Mouse (Mus musculus): Measurements from ENCODE around the gene Ephx3.
"Not testable (repeated sequence)": the region's sequence is repeated elsewhere in the genome, so short reads cannot be mapped to it uniquely, and the experiment has no call there.

Ephx3 gene

DNA sequence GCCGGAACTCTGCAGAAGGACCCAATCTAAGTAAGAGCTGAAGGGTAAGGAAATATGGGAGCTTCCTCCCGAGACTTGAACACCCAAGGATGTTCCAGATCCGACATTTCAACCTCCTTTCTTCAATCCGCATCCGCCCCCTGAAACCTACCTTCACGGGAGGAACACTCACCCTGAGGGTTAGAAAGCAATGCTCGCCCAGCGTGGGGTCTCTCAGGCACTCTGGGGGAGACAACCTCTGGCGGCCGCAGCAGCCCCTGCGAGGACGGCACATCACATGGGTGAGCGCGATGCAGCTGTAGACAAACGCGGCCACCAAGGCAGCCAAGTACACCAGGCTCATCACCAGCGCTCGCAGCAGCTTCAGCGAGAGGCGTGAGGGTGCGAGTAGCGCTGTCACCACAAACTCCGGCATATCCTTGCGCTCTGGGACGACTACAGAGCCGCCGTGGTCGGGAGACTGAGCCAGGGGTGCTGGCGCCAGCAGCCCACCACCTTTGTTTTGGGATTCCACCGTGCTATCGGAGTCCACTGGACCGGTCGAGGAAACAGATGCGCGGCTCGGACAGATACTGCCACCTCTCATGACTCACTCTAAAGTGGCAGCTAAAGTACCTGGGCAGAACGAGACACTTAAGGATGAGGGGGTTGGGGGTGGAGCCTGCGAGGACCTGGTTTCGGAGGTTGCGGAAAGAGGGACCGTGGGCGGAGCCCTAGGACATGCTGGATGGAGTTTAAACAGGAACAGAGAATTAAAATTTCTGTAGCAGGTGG is at the start of gene Ephx3:
Ephx3 (minus strand) TSS at position 687 of the 774 bp plus-strand sequence.
- DNase-seq (ENCODE audit: low read depth in 1 of 2, low spot score in 2 of 2) = no peak

DNA sequence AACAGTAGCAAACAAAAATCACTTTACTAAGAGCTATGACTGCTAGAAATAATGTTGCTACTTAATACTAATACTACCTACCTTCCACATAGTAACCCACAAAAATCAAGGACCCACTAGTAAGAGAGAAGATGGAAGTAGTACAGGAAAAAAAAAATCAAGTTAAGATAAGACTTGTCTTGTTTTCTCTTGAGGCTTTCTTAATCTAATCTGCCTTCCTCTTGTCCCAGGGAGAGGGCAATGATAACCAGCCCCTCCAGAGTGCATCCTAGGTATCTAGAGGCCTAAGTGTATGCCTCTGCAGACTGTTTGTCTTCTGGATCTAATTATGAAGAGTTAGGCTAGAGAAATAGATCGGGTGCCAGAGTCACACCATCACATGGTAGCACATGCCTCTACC is 49.2 kb upstream of the Ephx3 start:
- DNase-seq (ENCODE audit: low read depth in 1 of 2, low spot score in 2 of 2) = no peak

DNA sequence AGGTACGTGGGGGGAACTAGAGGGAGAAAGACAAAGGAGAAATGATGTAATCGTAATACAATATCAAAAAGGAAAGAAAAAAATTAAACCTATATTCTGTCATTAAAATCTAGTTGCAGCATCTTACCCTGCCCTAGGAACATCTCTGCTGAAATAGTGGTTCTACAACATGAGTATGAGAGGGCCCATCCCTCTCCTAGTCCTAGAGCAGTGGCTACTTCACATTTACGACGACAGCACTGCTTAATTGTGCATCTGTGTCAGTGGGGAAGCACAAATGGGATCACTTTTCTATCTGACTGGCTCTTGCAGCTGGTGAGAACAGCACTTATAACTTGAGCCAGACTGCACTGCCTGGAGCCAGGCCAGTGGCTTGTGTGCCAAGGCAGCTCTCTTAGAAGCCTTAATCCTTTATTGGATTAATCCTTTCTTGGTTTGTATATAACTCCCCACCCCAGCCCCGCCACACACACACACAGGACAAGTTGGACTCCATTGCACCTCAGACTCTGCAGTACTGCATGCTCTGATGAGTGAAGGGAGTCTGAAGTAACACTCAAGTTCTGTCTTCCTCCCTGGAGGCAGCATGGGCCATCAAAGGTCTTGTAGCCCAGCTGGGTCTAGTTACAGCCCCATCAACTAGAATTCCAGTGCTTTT is 46.3 kb upstream of the Ephx3 start:
- no peak for DNase-seq (ENCODE audit: low read depth in 1 of 2, low spot score in 2 of 2)

DNA sequence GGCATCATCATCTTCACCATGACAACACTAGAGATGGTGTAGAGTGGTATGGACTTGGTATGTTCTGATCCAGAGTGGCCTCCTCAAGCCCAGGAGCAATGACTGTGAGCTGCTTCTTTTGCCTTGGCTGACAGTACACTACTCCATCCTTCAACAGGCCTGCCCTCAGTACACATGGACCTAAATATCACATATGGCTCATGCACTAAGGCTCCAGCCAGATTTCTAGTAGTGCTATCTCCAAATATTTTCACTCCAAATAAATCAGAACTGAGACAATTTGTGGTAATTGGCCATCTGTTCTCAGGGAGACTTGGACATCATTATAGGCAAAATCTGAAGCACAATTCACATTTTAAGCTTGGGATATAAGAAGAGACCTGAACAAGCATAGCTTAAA is 43.8 kb upstream of the Ephx3 start:
- DNase-seq (ENCODE audit: low read depth in 1 of 2, low spot score in 2 of 2) = no peak

DNA sequence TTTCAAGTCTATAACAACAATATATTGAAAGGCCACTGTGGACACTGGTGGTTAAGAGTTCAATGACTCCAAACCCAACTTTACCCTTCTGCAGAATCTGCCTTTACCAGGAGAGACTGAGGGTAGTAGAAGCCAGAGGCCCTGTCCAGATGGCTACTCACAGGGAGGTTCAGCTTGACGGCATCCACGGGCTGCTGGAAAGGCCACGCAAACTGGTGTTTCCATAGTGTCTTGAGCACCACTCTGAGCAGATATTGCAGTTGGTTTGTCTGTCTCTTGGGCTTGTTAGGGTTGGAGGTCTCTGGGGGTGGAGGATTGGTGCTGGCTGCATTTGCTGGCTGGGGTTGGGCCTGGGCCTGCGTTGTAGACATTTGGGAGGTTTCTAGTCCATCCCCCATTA is 39.9 kb upstream of the Ephx3 start:
- no peak for DNase-seq (ENCODE audit: low read depth in 1 of 2, low spot score in 2 of 2)

DNA sequence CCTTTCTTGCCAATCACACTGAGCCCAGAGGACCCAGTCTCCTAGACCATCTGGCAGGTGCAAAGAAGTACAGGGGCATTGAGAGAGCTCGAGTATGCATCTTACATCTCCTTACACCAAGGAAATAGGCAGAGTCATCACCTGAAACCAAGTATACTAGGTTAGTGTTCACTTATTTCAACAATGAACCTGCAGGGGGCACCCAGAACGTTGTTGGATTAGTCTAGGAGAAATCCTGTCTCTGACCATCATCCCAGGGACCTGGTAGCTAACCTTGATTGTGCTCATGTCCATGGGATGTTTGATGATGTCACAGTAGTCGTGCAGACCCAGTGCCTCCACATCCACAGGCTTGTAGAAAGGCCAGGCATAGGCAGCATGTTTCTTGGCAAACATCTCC is 31.5 kb upstream of the Ephx3 start:
- DNase-seq (ENCODE audit: low read depth in 1 of 2, low spot score in 2 of 2) = no peak

DNA sequence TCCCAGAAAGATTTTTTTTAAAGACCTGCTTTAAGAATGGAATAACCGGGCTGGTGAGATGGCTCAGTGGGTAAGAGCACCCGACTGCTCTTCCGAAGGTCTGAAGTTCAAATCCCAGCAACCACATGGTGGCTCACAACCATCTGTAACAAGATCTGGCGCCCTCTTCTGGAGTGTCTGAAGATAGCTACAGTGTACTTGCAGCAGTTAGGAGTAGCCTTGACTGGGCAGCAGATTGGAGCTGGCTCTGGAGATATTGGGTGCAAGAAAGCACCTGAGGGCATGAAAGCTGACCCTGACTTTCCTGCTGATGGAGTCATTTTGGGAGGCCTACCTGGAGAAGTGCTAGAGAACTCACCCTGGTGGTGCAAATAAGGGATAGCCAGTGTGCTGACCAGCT is 26.2 kb upstream of the Ephx3 start:
- not testable (repeated sequence) for DNase-seq (ENCODE audit: low read depth in 1 of 2, low spot score in 2 of 2)

DNA sequence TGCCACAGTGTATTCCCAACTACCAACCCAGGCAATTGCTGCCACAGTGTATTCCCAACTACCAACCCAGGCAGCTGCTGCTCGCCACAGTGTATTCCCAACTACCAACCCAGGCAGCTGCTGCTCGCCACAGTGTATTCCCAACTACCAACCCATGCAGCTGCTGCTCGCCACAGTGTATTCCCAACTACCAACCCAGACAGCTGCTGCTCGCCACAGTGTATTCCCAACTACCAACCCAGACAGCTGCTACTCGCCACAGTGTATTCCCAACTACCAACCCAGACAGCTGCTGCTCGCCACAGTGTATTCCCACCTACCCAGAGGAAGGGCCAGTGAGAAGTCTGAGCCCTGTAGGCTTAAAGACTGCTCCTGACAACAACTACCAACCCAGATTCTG is 22.2 kb upstream of the Ephx3 start:
- DNase-seq (ENCODE audit: low read depth in 1 of 2, low spot score in 2 of 2) = not testable (repeated sequence)

DNA sequence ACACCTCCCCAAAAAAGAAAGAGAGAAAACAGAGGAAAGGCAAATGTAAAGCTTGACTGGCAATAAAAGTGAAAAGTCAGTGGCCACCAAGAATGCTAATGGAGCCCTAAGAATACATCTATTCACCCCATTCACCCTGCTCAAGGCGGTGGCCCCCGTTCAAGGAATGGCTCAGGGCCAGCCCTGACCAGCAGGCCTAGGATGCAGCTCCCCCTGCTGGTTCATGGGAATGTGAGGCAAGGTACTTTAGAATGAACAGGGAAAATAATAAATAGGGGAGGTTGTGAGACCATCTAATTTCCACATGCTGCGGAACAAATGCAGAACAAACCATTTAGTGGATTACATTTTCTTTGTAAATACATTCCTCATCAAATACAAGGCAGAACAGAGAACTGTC is 20.4 kb upstream of the Ephx3 start:
- DNase-seq (ENCODE audit: low read depth in 1 of 2, low spot score in 2 of 2) = no peak

DNA sequence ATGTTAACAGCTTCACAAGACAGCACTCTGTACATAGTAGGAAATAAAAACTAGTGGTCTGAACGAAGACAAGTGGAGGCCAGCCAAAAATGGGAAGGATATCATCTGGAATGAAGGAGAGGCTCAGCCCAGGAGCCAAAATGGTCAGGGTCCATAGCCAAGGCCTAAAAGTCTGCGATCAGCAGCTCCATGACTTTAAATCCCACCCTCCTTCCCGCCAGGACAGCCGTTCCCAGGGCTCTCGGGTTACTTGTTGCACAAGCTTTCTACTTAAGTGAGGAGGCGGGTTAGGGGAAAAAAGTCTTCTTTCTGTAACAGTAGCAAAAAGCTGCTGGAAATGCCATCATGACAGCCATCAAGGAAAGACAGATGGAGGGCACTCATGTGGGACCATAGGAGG is 19.8 kb upstream of the Ephx3 start:
- DNase-seq (ENCODE audit: low read depth in 1 of 2, low spot score in 2 of 2) = no peak

DNA sequence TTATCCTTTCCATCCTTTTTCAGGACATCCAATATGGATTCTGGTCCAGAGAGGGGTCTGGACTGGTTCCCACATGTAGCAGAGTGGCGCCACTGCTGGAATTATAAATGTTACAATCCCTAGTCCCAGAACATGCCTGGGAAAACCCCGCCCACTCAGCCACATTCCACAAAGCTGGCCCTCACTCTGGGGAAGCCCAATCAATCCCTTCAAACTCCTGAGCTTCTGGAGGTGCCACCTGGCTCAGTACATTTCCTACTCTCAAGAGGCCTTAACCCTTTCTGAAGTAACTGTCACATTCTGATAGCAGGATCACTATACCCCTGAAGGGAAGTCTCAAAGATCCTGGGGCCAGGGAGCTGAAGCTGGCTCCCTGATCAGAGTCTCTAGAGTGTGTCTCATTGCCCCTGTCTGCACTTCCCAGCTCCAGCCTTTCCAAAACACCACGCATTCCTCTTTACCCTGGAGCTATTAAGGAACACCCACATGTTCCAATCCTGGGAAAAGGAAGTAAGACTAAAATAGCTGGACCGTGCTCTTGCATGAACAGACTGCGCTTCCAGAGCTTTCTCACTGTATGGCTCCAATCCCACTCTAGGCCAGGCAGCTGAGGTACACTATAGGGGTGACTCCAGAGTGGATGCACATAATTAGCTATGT is 18.4 kb upstream of the Ephx3 start:
- no peak for DNase-seq (ENCODE audit: low read depth in 1 of 2, low spot score in 2 of 2)

DNA sequence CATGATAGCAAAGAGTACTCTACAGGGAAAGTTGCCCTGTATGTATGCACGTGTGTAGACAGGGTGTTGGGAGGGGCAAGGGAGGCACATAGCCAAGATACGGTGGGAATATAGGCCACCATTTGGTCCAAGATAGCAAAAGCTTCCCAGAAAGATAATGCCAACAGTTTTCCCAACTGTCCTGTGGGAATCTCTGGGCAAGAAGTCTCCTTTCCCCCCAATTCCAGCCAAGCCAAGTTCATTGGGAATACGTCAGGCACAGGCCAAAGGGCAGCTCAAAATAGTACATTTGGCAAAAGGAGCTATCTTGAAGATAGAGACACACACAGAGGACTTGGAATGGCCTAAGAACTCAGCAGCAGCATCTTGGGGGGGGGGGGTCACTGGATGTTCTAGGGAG is 16.0 kb upstream of the Ephx3 start:
- DNase-seq (ENCODE audit: low read depth in 1 of 2, low spot score in 2 of 2) = no peak

DNA sequence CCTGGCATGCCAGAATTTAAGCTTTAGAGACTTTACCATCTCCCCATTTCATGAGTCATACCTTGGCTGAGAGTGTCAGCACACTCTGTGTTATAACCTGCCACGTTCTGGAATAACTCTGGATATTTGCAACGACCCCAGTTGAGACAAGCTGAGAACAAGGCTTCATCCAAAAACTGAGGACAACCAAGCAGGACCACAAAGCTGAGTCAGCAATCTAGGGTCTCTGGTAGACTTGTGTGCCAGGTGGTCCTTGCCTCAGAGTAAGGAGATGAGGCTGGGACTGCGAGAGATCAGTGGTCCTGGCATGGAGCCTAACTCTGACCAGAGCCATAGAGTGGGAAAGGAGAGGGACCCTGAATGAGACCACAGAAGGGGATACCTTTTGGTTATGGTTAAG is 13.6 kb upstream of the Ephx3 start:
- no peak for DNase-seq (ENCODE audit: low read depth in 1 of 2, low spot score in 2 of 2)

DNA sequence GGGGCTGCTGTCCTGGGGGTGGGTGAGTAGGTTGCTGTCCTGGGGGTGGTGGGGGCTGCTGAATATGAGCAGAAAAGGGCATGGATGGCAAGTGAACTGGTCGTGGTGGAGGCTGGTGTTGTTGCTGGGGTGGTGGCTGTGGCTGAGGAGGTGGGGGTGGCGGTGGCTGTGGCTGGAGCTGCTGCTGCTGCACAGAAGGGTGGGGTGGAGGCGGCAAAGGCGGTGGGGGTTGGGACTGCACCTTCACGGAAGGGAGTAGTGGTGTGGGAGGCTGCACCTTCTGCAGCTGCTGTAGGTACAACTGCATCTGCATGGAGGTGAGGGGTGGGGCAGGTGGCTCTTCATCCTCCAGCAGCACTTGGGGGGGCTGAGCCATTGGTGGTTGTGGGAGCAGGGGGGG is 11.7 kb upstream of the Ephx3 start:
- no peak for DNase-seq (ENCODE audit: low read depth in 1 of 2, low spot score in 2 of 2)

DNA sequence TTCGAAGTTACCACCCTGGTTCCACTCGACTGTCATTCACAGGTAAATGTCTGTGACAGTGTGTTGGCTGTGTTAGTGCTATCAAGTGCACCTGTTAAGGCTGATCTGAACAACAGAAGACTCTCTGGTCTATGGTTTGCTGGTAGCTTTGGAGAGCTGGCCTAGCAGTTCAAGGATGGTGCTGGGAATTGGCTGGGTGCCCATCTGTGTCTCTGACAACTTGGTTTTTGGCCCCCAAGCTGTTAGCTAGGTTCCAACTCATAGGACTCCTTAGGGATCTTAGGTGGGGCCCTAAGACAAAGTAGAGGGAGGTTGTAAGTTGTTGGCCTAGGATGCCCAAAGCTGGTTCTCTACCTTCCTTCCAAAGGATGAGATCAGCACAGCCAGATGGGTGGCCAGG is 10.4 kb upstream of the Ephx3 start:
- no peak for DNase-seq (ENCODE audit: low read depth in 1 of 2, low spot score in 2 of 2)

DNA sequence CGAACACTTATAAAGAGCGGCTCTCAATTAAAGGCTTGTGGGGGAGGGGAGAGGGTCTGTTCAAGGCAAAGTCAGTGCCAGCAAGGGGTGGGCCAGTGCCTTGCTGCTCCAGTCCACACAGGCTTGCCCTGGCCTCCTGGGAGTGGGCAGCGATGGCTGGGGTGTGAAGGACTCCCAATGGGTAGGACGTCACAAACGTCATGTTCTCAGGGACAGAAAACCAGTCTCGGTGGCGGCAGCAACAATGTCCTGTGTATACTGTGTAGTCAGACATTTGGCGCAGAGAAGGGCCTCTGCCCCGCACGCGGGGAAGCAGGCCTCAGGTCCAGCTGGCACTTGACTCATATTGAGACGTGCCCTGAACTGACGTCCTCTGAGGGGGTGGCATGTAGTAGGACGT is 7.8 kb upstream of the Ephx3 start:
- no peak for DNase-seq (ENCODE audit: low read depth in 1 of 2, low spot score in 2 of 2)

DNA sequence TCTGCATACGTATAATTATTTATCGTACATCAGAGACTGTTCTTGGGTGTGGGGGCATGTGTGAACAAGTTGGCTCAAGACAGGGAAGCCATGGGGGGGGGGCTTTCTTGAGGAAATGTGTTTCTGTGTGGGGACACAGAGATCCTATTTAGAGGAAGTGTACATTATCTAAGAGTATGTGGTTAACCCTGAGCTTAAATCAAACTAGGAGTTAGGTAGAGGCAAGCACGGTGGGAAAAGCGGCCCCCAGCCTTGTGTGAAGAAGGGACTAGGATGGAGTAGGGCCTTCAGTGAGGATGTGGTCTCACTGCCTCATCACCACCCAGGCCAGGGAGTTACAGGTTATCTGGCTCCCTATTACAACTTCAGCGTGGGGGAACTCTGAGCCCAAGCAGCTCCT is 6.4 kb upstream of the Ephx3 start:
- DNase-seq (ENCODE audit: low read depth in 1 of 2, low spot score in 2 of 2) = no peak

DNA sequence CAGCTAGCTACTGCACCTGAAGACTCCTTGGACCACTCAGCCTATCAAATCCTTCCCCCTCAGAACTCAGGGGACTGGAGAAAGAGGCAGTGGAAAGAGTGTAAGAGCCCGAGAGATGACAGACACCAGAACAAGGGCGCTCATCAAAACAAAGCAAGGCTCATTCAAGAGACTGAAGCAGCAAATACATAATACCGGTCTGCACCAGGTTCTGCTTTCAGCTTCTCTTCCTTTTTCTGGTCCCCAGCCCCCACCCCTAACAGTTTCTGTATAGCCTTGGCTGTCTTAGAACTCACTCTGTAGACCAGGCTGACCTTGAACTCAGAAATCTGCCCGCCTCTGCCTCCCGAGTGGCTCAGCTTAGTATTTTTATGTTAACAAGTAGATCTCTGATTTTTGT is 3.7 kb upstream of the Ephx3 start:
- no peak for DNase-seq (ENCODE audit: low read depth in 1 of 2, low spot score in 2 of 2)

DNA sequence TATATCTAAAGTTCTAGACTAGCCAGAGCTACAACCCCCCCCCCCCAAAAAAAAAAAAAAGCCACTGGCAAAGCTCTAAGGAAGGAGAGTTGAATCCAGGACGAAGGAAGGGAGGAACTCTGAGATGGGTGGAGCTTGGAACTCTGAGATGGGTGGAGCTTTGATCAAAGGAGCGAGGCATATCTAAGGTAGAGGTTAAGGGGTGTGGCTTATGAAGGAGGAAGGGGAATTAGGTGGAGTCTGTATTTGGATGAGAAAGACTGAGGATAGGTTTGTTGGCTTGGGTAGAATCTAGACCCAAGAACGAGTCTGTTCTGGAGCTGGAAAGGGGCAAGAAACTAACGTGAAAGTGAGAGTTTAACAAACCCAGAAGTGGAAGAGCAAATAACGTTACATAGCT is 501 bp upstream of the Ephx3 start:
- no peak for DNase-seq (ENCODE audit: low read depth in 1 of 2, low spot score in 2 of 2)

DNA sequence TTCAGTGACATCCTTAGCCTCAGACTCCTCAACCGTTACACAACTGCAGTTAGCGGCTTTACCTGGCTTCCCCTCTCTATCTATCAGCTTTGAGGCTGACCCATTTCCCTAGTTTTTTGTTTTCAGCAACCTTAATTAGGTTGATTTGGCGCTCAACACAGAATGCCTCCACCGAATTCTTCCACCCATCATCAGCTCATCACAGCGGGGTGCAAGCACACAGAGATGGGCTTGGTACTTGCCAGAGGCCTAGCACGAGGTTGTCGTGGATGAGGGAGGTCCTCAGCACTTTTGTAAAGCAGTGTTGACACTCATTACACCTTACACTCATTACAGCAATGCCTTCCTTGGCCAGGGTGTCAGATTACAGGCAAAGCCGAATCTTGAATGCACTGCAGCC is 6.3 kb downstream of the Ephx3 start:
- DNase-seq (ENCODE audit: low read depth in 1 of 2, low spot score in 2 of 2) = no peak

DNA sequence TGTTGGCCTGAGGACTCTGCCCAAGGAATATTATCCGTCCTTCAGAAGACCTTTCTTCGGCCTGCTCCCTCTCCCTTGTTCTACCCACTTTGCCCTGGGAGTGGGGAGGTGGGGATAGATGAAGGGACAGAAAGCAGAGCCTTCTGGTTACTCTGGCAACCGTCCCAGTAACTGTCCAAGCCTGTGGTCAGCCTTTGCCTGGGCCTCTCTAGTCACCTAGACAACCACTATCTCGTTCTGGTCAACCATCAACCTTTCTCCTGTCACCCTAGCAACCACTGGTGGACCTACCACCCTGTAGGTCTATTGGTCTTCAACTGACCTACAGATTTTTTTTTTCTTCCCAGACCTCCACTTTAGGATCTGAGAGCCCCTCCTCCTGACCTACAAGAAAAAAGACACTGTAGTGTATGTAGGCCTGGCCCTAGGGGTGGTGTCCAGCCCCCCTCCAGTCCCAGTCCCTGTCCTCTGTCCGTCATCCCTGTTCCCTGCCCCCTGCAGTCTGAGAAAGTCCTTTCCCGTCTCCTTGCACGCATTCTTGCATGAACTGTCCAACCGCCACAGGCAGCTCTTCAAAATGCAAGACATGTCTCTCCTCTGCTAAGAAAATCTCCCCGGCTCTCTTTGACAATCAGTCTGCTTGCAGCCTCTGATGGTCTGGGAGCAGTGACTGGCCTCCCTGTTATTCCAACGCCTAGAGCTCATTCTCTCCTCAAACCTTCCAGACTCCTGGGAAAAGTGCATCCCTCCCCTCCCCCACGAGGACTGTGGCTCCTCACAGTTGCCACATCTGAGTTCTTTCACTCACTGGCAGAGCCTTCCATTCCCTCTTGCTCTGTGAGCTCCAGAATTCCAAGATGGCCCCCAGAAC is 9.5 kb downstream of the Ephx3 start:
- no peak for DNase-seq (ENCODE audit: low read depth in 1 of 2, low spot score in 2 of 2)

DNA sequence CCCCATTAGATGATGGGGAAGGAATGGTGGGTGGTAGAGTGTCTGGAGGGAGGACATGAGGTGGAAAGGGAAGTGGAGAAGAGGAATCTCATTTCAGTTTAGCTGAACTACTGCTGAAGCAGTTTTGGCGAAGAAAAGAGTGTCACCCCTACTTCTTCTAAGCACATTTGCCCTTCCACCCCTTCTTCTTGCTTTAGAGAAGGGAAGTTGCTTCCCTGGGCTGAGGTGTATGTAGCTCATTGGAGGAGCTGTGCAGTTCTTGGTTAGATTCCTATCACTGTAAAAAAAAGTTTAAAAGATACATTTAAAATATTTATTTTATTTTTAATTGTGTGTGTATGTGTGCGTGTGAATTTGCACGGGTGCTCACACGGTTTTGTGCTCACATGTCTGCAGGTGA is 12.4 kb downstream of the Ephx3 start:
- no peak for DNase-seq (ENCODE audit: low read depth in 1 of 2, low spot score in 2 of 2)

Data from monocyte, adult 2 months (primary cell).